Mouse (Mus musculus): ENCODE data around the gene Gzmd.
"Not testable (repeated sequence)": the region's sequence is repeated elsewhere in the genome, so short reads cannot be mapped to it uniquely, and the experiment has no call there.

DNA sequence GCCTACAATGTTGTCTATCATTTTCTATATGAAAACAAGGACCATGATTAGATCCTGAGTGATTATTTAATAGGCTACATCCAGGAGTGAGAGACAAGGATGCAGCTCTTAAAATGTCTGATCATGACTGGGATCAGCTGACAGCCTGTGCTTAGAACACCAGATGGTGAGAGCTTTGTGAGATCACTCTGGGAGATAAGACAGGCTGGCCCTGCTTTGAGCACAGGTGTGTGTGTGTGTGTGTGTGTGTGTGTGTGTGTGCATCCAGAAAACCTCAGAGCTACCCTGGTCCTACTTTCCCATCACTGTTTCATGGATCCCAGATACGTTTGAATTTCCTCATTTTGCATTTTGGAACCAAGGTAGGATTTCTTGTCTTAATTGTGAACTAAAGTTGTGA is 1.3 kb upstream of the Gzmd start:
- not testable (repeated sequence) for TF ChIP-seq CTCF (IDR thresholded peaks at IDR 0.05; ENCODE audit: control insufficient read depth, insufficient read depth, insufficient replicate concordance, low read depth, low read length); POLR2A (IDR thresholded peaks at IDR 0.05; ENCODE audit: control insufficient read depth, low read depth, low read length)
